Mouse (Mus musculus) liver, embryonic 14.5 days (tissue): ENCODE data around the gene Iqcn.

Experiments used
- CTCF ChIP-seq: IDR thresholded peaks from 2 replicates; pipeline ENCODE4 v1.5.1; 2016; ENCODE audit warnings: antibody characterized with exemption, low read depth, control low read depth
- EP300 ChIP-seq: IDR thresholded peaks from 2 replicates; pipeline ENCODE4 v1.6.1; 2016; ENCODE audit warnings: antibody characterized with exemption, low read depth

GRCm38 (mm10) chr8:70701982-70702841 lies 1.0 kb upstream of the Iqcn start:
- TF ChIP-seq CTCF (no peak), EP300 (no peak)
